Mouse (Mus musculus): ENCODE measurements at regions not wholly inside any gene's neighbourhood (a gene's known extent, or its start where the extent isn't known, plus 50 kb on each side); places are given as distances from the start of the nearest gene placed in this dataset.

- DNase-seq: no peak
Measured at GRCm38 (mm10) chrX:11387200-11387940, 59.7 kb downstream of the H2al1j start.

GRCm38 (mm10) chrX:11388860-11389259, 61.2 kb downstream of the H2al1j start:
- DNase-seq: no peak

GRCm38 (mm10) chrX:11400406-11400805, 72.8 kb downstream of the H2al1j start:
- no peak for DNase-seq

GRCm38 (mm10) chrX:11404369-11404768, 76.7 kb downstream of the H2al1j start:
- DNase-seq: no peak

GRCm38 (mm10) chrX:11412316-11412826, 84.7 kb downstream of the H2al1j start:
- no peak for DNase-seq

- no peak for DNase-seq
Measured at GRCm38 (mm10) chrX:11415662-11416061, 88.0 kb downstream of the H2al1j start.

- DNase-seq: no peak
Measured at GRCm38 (mm10) chrX:11416510-11416909, 88.9 kb downstream of the H2al1j start.

GRCm38 (mm10) chrX:11417861-11418260, 90.2 kb downstream of the H2al1j start:
- DNase-seq: no peak

- no peak for DNase-seq
Measured at GRCm38 (mm10) chrX:11418261-11418660, 90.6 kb downstream of the H2al1j start.

- DNase-seq: no peak
Measured at GRCm38 (mm10) chrX:11419162-11419631, 91.6 kb downstream of the H2al1j start.

GRCm38 (mm10) chrX:11432403-11433004, 104.9 kb downstream of the H2al1j start:
- no peak for DNase-seq

GRCm38 (mm10) chrX:11435338-11435737, 107.7 kb downstream of the H2al1j start:
- DNase-seq: no peak

- no peak for DNase-seq
Measured at GRCm38 (mm10) chrX:11437151-11437944, 109.7 kb downstream of the H2al1j start.

GRCm38 (mm10) chrX:11443543-11443942, 115.9 kb downstream of the H2al1j start:
- no peak for DNase-seq

GRCm38 (mm10) chrX:11444261-11444725, 116.7 kb downstream of the H2al1j start:
- peak; percentile 11 for DNase-seq

- no peak for DNase-seq
Measured at GRCm38 (mm10) chrX:11448711-11449110, 121.1 kb downstream of the H2al1j start.

- no peak for DNase-seq
Measured at GRCm38 (mm10) chrX:11458521-11458920, 130.9 kb downstream of the H2al1j start.

GRCm38 (mm10) chrX:11463955-11464511, 136.4 kb downstream of the H2al1j start:
- no peak for DNase-seq

GRCm38 (mm10) chrX:11466191-11466590, 138.6 kb downstream of the H2al1j start:
- no peak for DNase-seq

- no peak for DNase-seq
Measured at GRCm38 (mm10) chrX:11479696-11480339, 152.2 kb downstream of the H2al1j start.

- DNase-seq: peak; percentile 21
Measured at GRCm38 (mm10) chrX:11482141-11482540, 154.5 kb downstream of the H2al1j start.

- no peak for DNase-seq
Measured at GRCm38 (mm10) chrX:11486588-11486987, 159.0 kb downstream of the H2al1j start.

Data from cerebellum, adult 8-10 months (tissue).